ENCODE assay signal across 8 mouse cellular contexts in genomic region chr3:37655933-37656633, GRCm38 (mm10). TPM values are rescaled to one million over a fixed set of nuclear protein-coding genes. Genes with fewer than 3 reads are reported as not detected.
A peak's percentile ranks its signal among the peaks of the same experiment; 100 is the strongest.
DNase-seq lines count a peak whose midpoint lies in the region; TF ChIP-seq lines count a peak whose summit lies in the region.

No protein-coding gene starts in this region.

- no peak overlapping the region for H3K27ac ChIP-seq in cerebellum, adult 2 months (ENCODE audit: insufficient read depth, low read length)
- H3K27ac ChIP-seq in hindbrain, embryonic 10.5 days: peak overlapping the region; percentile 54

- H3K36me3 ChIP-seq in hindbrain, embryonic 10.5 days: no peaks in the 10 kb centered on the region
- peaks cover 3% of the 10 kb centered on the region for H3K36me3 ChIP-seq in megakaryocyte, embryonic 14.5 days (replicated peaks; ENCODE audit: low read length)

- DNase-seq in cerebellum, adult 2 months: peak; percentile 32 to 34
- DNase-seq in cerebellum, adult 8-10 months: no peak
- DNase-seq in lung, adult 2 months: no peak
- no peak for DNase-seq in lung, postnatal 36 days
- no peak for DNase-seq in hindbrain, embryonic 10.5 days (ENCODE audit: low spot score)
- DNase-seq in thymus, postnatal 25 days: peak; percentile 56
- no peak for DNase-seq in layer of hippocampus, adult 8-10 months (ENCODE audit: low spot score in 2 of 2)

- no peaks in the 10 kb centered on the region for H3K4me1 ChIP-seq in cerebellum, adult 2 months (ENCODE audit: control insufficient read depth, insufficient read depth, low read length)
- peaks cover 10% of the 10 kb centered on the region; the same call in 1 of the 2 replicates for H3K4me1 ChIP-seq in lung, adult 2 months (ENCODE audit: control insufficient read depth, insufficient read depth, low read length)
- peaks cover 45% of the 10 kb centered on the region for H3K4me1 ChIP-seq in hindbrain, embryonic 10.5 days (replicated peaks)
- peaks cover 82% of the 10 kb centered on the region for H3K4me1 ChIP-seq in megakaryocyte, embryonic 14.5 days

- WGBS in cerebellum, adult 2 months: 30% methylated on average over 20 of the region's 20 CpGs
- WGBS in lung, adult 2 months: 31% methylated on average over 20 of the region's 20 CpGs
- 24% methylated on average over 20 of the region's 20 CpGs for WGBS in hindbrain, embryonic 10.5 days

- H3K27me3 ChIP-seq in cerebellum, adult 2 months (ENCODE audit: control insufficient read depth, insufficient read depth, low read length): no peaks in the 10 kb centered on the region
- H3K27me3 ChIP-seq in hindbrain, embryonic 10.5 days (ENCODE audit: insufficient read depth, poor library complexity, severe bottlenecking): peaks cover 87% of the 10 kb centered on the region
- H3K27me3 ChIP-seq in megakaryocyte, embryonic 14.5 days (replicated peaks): peaks cover 4% of the 10 kb centered on the region

- no peak for TF ChIP-seq POLR2A in cerebellum, adult 2 months (IDR thresholded peaks at IDR 0.05; ENCODE audit: borderline replicate concordance, insufficient read depth, low read length)
- peak; percentile 26; the same call in 1 of the 2 replicates for TF ChIP-seq POLR2A in lung, adult 2 months (IDR thresholded peaks at IDR 0.05; ENCODE audit: borderline replicate concordance, extremely low read depth, low read depth, low read length)

- no peaks in the 10 kb centered on the region for H3K9me3 ChIP-seq in hindbrain, embryonic 10.5 days
- no peaks in the 10 kb centered on the region for H3K9me3 ChIP-seq in megakaryocyte, embryonic 14.5 days

- no peak for TF ChIP-seq CTCF in cerebellum, adult 2 months (IDR thresholded peaks at IDR 0.05; ENCODE audit: borderline replicate concordance, insufficient read depth, low read depth, low read length)
- TF ChIP-seq CTCF in lung, adult 2 months (IDR thresholded peaks at IDR 0.05; ENCODE audit: insufficient read depth, low read length): no peak

- peak overlapping the region; percentile 5 for H3K4me3 ChIP-seq in cerebellum, adult 2 months (replicated peaks; ENCODE audit: insufficient read depth, low read depth, low read length)
- H3K4me3 ChIP-seq in lung, adult 2 months (replicated peaks; ENCODE audit: extremely low read depth, low read depth, low read length): peak overlapping the region; percentile 8
- H3K4me3 ChIP-seq in hindbrain, embryonic 10.5 days: peak overlapping the region; percentile 30
- H3K4me3 ChIP-seq in megakaryocyte, embryonic 14.5 days (replicated peaks): peak overlapping the region; percentile 85

RNA-seq across cellular contexts. Expression of gene Spry1, which starts 16.3 kb away (rescaled TPM):
- 11.6 and 11.8 TPM in 2 replicates for polyA plus RNA-seq in cerebellum, adult 2 months (2012; rRNA removed)
- polyA plus RNA-seq in lung, adult 2 months (2012; rRNA removed): 105 and 124 TPM in 2 replicates
- 11.3 and 16.9 TPM in 2 replicates for polyA plus RNA-seq in hindbrain, embryonic 10.5 days (2016; fragmentation: Nextera tagmentation; extraction: Ambion mirVana)
- polyA plus RNA-seq in megakaryocyte, embryonic 14.5 days (2012; ENCODE audit: insufficient read depth, low replicate concordance): 7.7 and 11.5 TPM in 2 replicates
- 10 to 100 TPM in 2 of 4 experiments, 1 to 10 TPM in 2; 9.0 to 13.6 (median 10.1) TPM for total RNA-seq in layer of hippocampus, adult 8-10 months (2022)

Comparison
In these comparisons a context has a peak if more than half of its experiments do, and no peak if none do; other contexts are left out.
1. DNase-seq: peak in cerebellum, adult 2 months (2 of 2) and thymus, postnatal 25 days (single experiment); none in cerebellum, adult 8-10 months (single experiment), lung, adult 2 months (single experiment), lung, postnatal 36 days (single experiment), hindbrain, embryonic 10.5 days (single experiment) and layer of hippocampus, adult 8-10 months (0 of 2).
2. H3K4me3 ChIP-seq: peak in every context shown above with its lines; median percentile 85 in megakaryocyte, embryonic 14.5 days; 30 in hindbrain, embryonic 10.5 days; 8 in lung, adult 2 months; 5 in cerebellum, adult 2 months.